Mouse (Mus musculus) embryonic facial prominence, embryonic 12.5 days (tissue): ENCODE results near the gene Lurap1l. TPM values are rescaled to one million over a fixed set of nuclear protein-coding genes. Genes with fewer than 3 reads are reported as not detected.

Experiments
- ATAC-seq: fragments of 200-750 bp; cut with Nextera tagmentation; 2 replicates; pipeline ENCODE4 v1.8.0; 2017; ENCODE audit not compliant: insufficient number of reproducible peaks, insufficient read depth, low FRiP score, low TSS enrichment
- H3K27ac ChIP-seq: fragments of 300-500 bp; sonication (generic); 2 replicates; pipeline ENCODE4 v1.5.1; 2016; ENCODE audit warnings: mild to moderate bottlenecking
- H3K27me3 ChIP-seq: fragments of 300-500 bp; sonication (generic); 2 replicates; pipeline ENCODE4 v1.6.1; 2016; ENCODE audit warnings: mild to moderate bottlenecking, moderate library complexity
- H3K36me3 ChIP-seq: fragments of 300-500 bp; sonication (generic); 2 replicates; pipeline ENCODE4 v1.6.1; 2016; ENCODE audit warnings: mild to moderate bottlenecking
- H3K4me1 ChIP-seq: fragments of 300-500 bp; sonication (generic); 2 replicates; pipeline ENCODE4 v1.6.1; 2016
- H3K4me2 ChIP-seq: fragments of 300-500 bp; sonication (generic); replicated peaks from 2 replicates; pipeline ENCODE4 v1.6.1; 2016; ENCODE audit warnings: mild to moderate bottlenecking, moderate library complexity
- H3K4me3 ChIP-seq: fragments of 300-500 bp; sonication (generic); 2 replicates; pipeline ENCODE4 v1.5.1; 2016; ENCODE audit warnings: mild to moderate bottlenecking
- H3K9ac ChIP-seq: fragments of 300-500 bp; sonication (generic); 2 replicates; pipeline ENCODE4 v1.6.1; 2016; ENCODE audit warnings: mild to moderate bottlenecking, moderate library complexity
- H3K9me3 ChIP-seq: fragments of 300-500 bp; sonication (generic); 2 replicates; pipeline ENCODE4 v1.6.1; 2016; ENCODE audit warnings: mild to moderate bottlenecking, moderate library complexity
- WGBS: fragments of 180-500 bp; shearing (Covaris S2); methylation state at CpG from one replicate; pipeline ENCODE4 v1.1.7; 2016; 5-methylcytosine and 5-hydroxymethylcytosine counted together
- microRNA-seq: library from miRNA; unstranded; fragments of <30 nt; microRNA quantifications from one replicate; pipeline ENCODE4, GENCODE M21; 2017
- polyA plus RNA-seq: library from polyadenylated mRNA; unstranded; fragments of >200 nt; fragmentation: Nextera tagmentation; extraction: Ambion mirVana; gene quantifications from 2 replicates; pipeline ENCODE4 v1.2.1, GENCODE M21; 2016

Lurap1l gene
- polyA plus RNA-seq, 1 experiment from 2014 or later = 4.7 TPM

DNA sequence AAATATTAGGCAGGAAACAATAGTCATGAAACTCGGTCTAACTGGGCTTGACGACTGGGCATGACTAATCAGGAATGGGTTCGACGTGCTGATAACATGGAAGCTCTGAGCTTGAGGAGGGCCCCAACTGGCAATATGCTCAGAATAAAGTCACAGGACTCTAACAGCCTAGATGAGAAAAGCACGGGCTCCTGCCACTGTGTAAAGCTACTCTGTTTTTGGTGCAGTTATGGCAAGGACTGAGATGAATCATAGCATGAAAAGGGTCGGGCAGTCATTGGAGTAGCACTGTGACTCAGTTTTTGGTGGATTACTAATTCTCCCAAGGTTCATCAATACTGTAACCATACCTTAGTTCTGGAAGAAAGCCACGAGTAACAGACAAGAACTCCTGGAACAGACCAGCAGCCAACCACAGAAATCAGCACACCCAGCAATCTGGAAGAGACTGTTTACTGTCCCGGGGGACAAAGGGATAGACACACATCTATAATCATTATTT, 39.9 kb downstream of the Lurap1l start:
- H3K4me2 ChIP-seq = no peak overlapping the region
- 67% methylated on average over 8 of the region's 8 CpGs for WGBS
- ATAC-seq = no peak

DNA sequence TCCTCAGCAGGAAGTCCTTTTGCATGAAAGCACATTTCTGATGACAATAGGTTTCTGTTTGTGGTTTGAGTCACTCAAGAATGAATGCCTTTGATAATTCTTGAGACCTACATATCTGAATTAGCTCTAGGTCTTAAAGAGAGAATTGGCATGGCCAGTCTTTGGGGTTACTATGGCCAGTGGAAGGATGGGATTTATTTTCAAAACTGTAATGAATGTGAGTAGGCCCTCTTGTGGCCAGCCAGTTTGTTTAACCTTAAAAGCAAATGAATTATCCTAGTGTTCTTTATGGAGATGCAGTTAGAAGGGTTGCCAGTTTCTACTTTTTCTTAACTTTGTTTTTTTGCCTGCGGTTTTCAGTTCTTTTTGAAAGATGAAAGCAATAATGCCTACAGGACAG, 42.2 kb downstream of the Lurap1l start:
- Histone ChIP-seq H3K36me3 (no peaks in the 10 kb centered on the region), H3K4me2 (no peak overlapping the region), H3K4me1 (no peaks in the 10 kb centered on the region), H3K9ac (no peak overlapping the region), H3K4me3 (no peak overlapping the region), H3K27me3 (no peaks in the 10 kb centered on the region), H3K27ac (no peak overlapping the region), H3K9me3 (no peaks in the 10 kb centered on the region)
- ATAC-seq = no peak
- 76% methylated on average over 1 of the region's 1 CpGs for WGBS

More for the DNA sequence above, 39.9 kb downstream of the Lurap1l start:
- Histone ChIP-seq H3K4me3 (no peak overlapping the region), H3K27me3 (no peaks in the 10 kb centered on the region), H3K4me1 (no peaks in the 10 kb centered on the region), H3K9me3 (no peaks in the 10 kb centered on the region), H3K36me3 (no peaks in the 10 kb centered on the region), H3K9ac (no peak overlapping the region), H3K27ac (no peak overlapping the region)

DNA sequence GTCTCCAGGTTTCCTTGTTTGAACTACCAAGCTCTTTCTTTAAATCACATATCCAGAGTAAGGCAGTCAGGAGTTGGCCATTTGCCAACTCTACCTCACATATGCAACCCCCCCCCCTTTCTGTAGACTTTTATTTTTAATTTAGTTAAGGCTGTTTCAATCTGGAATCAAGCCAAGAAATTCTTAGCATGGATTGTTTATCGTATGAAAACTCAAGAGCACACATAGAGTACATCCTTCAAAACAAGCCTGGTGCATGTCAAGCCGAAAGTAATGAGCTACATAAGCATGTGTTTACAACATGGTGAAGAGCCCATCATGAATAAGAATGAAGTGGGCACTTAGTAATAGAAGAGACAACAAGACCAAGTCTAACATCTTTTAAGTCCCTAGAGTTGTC, 45.5 kb downstream of the Lurap1l start:
- H3K27ac ChIP-seq = no peak overlapping the region
- no peaks in the 10 kb centered on the region for H3K27me3 ChIP-seq
- H3K9ac ChIP-seq = no peak overlapping the region
- WGBS = 63% methylated on average over 2 of the region's 2 CpGs
- no peak for ATAC-seq
- H3K36me3 ChIP-seq = no peaks in the 10 kb centered on the region
- no peak overlapping the region for H3K4me2 ChIP-seq
- no peaks in the 10 kb centered on the region for H3K9me3 ChIP-seq
- H3K4me3 ChIP-seq = no peak overlapping the region
- H3K4me1 ChIP-seq = no peaks in the 10 kb centered on the region

DNA sequence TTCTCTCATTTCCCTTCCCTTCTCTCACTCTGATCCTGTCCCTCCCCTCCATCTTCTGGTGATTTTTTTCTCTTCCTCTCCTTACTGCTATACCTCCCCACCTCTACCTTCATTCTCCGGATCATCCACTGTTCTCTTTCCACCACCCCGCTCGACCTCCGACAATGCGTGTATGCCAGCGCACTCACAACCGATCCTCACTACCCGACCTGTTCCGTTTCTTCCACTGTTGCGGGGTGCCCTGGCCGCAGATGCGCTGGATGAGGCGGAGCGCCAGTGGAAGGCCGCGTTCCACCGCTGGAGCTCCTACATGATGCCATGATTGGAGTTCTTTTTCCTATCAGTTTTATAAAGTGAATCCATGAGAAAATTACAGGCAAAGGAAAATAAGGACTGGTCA, 57.1 kb downstream of the Lurap1l start:
- Histone ChIP-seq H3K36me3 (no peaks in the 10 kb centered on the region), H3K4me2 (no peak overlapping the region), H3K9ac (no peak overlapping the region), H3K4me3 (no peak overlapping the region), H3K4me1 (no peaks in the 10 kb centered on the region), H3K27me3 (no peaks in the 10 kb centered on the region), H3K9me3 (no peaks in the 10 kb centered on the region), H3K27ac (no peak overlapping the region)
- 89% methylated on average over 17 of the region's 17 CpGs for WGBS
- no peak for ATAC-seq

DNA sequence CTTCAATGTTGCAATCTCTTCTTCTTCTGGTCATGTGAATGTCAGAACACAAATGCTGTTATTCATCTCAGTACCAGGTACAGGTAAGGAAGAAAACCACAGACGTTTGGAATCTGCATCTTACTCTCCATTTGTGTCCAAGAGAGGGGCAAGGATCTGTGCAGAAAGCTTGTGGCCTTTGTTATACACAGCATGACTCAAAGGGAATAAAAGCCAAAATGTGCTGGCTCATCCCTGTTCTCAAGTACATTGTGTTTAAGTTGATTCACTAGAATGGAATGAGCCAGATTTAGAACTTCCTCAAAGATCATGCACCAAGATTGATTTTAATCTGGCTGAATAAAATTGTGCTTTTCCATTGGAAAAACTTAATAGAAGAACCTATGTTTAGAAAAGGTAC, 61.4 kb downstream of the Lurap1l start:
- ATAC-seq = no peak
- no peak overlapping the region for H3K9ac ChIP-seq

DNA sequence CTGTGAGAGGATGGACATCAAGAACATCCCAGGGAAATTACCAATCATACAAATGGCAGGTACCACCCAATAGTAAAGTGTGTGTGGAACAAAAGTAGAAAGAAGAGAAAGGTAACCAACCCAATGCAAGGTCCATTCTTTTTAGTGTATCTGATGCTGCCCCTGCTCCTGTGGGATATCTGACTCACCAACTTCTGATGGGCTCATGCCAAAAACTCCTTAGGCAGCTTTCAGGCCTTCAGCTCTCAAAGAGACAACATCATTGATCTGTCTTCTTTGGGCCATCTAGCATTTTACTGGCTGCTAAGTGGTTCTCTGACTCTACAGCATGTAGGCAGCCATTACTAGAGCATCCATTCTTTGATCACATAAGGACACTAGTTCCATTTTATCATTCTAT, 63.5 kb downstream of the Lurap1l start:
- no peak for ATAC-seq
- Histone ChIP-seq H3K4me3 (no peak overlapping the region), H3K9me3 (no peaks in the 10 kb centered on the region), H3K4me1 (no peaks in the 10 kb centered on the region), H3K27me3 (no peaks in the 10 kb centered on the region), H3K36me3 (no peaks in the 10 kb centered on the region), H3K9ac (no peak overlapping the region), H3K4me2 (no peak overlapping the region), H3K27ac (no peak overlapping the region)

More for the DNA sequence above, 61.4 kb downstream of the Lurap1l start:
- Histone ChIP-seq H3K27me3 (no peaks in the 10 kb centered on the region), H3K27ac (no peak overlapping the region), H3K4me1 (no peaks in the 10 kb centered on the region), H3K36me3 (no peaks in the 10 kb centered on the region), H3K9me3 (no peaks in the 10 kb centered on the region), H3K4me3 (no peak overlapping the region), H3K4me2 (no peak overlapping the region)
- WGBS = 42% methylated on average over 1 of the region's 1 CpGs

DNA sequence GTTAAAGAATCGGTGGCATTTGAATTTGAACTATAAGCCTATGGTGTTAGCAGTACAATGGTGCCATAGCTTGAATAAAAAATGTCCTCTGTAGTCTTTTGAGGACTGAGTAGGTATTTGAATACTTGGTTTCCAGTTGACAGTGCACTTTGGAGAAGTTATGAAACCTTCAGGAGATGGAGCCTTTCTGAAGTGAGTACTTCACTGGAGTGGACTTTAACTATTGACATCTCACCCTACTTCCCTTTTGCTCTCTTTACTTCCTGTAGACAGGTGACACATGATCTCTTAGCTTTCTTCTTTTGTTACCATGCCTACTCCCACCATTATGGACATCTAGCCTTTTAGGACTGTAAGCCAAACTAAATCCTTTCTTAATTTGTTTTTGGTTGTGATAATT, 80.4 kb downstream of the Lurap1l start:
- H3K27me3 ChIP-seq = no peaks in the 10 kb centered on the region
- no peaks in the 10 kb centered on the region for H3K4me1 ChIP-seq
- H3K4me3 ChIP-seq = no peak overlapping the region
- H3K4me2 ChIP-seq = no peak overlapping the region
- H3K9ac ChIP-seq = no peak overlapping the region
- no peaks in the 10 kb centered on the region for H3K36me3 ChIP-seq
- no peak for ATAC-seq
- WGBS = 77% methylated on average over 1 of the region's 1 CpGs
- H3K27ac ChIP-seq = no peak overlapping the region
- no peaks in the 10 kb centered on the region for H3K9me3 ChIP-seq

DNA sequence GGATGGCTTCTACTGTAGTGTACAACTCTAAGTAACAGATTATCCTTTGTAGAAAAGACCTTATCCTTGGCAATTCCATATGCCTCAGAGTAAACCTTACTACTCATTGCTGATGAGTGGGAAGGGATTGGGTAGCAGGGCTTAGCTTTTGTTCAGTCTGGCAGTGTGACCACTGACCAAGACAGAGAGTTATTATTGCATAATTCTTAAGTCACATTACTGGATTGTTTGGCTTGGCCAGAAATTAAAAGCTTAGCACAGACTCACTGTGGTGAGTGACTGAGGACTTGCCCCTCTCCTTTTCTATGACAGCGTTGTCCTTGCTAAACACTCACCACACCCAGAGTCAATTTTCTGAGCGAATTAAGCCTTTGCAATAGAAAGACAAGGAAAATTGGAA, 93.1 kb downstream of the Lurap1l start:
- H3K4me1 ChIP-seq = 0 out of 2 replicates have a peak, but pooled peaks cover 6% of the 10 kb centered on the region
- no peaks in the 10 kb centered on the region for H3K27me3 ChIP-seq
- no peak overlapping the region for H3K4me3 ChIP-seq
- H3K9ac ChIP-seq = no peak overlapping the region
- no peaks in the 10 kb centered on the region for H3K36me3 ChIP-seq
- 89% methylated on average over 2 of the region's 2 CpGs for WGBS
- no peaks in the 10 kb centered on the region for H3K9me3 ChIP-seq
- no peak overlapping the region for H3K27ac ChIP-seq
- no peak for ATAC-seq
- no peak overlapping the region for H3K4me2 ChIP-seq

Small RNAs within 50 kb of the gene (microRNA-seq; reads per million reads assigned to microRNA genes)
- not detected for gene Gm27452

Other genes with a start within 250 kb of the Lurap1l start
- gene Tyrp1, start 76.5 kb upstream of the Lurap1l start, polyA plus RNA-seq = 0.83 and 2.7 TPM in 2 replicates